Mouse (Mus musculus): ENCODE measurements around the gene Cacna2d2.

Gene Cacna2d2

DNA sequence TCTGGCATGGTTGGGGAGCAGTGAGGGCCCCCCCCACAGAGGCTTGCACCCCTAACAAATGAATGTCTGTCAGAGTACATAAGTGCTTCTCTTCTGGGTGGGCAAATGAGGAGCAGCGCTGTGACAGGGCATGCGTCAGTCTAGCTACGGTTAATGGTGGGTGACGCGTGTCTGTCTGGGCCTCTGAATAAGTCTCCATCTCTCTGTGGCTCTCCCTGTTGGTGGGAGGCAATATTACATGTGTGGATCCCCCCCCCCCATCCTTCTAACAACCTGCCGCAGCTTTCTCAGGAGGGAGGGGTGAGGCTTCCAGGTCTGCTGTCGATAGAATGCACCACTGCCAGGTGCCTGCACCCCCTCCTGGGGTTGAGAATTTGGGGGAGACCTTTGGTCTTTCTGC, 3.7 kb downstream of the Cacna2d2 start:
- DNase-seq (ENCODE audit: low spot score): no peak

DNA sequence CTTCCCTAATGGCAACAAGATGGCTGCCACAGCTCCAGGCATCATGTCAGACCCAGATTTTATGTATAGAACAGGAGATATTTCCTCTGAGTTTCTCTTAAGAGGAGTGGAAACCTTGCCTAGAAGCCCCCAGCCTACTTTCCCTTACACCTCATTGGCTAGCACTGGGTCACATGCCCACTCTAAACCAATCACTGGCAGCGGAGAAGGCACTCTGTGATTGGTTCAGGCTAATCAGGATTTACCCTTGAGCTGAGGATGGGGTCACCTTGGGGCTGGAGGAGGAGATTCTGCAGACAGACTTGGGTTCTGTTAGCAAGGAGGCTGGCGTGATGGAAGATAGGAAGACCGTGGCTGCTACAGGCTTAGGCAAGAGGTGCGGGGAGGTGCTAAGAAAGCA, 10.0 kb downstream of the Cacna2d2 start:
- DNase-seq (ENCODE audit: low spot score): no peak

DNA sequence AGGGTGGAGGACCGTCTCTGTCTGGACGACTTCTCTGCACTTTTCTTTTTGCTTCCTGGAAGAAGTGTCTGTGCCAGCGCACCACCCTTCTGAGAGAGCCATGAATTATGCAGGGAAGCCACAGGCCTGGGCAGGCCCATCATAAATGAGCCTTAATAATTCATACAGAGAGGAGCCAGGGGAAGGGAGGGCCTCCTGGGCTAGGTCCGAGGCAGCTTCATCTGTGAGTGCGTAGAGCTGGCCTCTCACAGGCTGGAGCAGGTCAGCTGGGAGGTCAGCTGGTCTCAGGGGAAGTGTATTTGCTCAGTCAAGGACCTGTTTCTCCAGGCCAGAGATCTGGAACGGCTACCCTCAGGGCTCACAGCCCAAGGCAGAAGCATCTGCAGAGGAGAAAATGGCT, 17.7 kb downstream of the Cacna2d2 start:
- no peak for DNase-seq (ENCODE audit: low spot score)

DNA sequence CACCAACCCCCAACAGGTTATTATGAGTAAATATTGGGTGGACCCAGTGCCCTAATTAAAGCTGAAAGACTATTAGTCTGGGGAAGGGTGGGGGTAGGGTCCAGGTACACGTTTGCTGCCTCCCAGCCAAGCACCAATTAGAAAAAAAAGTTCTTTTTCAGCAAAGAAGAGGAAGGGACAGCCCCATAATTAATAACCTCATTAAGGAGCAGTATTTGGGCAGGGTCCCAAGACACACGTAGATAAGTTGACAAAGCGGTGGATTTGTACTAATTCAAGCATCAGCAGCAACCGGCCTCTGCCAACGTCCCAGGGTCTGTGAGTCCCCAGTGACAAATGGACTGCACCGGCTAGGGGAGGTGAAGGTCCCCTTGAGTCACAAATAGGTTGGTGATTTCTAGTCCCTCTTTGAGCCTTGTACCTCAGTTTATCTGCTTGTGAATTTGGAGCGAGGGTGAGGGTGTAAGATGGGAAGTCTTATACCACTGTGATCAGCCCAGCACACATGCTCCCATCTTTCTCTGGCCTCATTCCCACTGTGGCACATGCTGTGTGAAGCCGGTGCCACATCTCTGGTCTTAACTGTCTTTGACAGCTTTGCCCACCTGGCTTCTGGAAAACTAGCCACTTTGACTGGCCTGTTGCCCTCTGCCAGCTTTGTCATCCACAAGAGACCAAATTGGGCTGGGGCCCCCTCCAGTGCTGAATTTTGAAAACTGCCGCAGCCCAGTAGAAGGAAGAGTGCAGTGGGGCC, 20.3 kb downstream of the Cacna2d2 start:
- no peak for DNase-seq (ENCODE audit: low spot score)

DNA sequence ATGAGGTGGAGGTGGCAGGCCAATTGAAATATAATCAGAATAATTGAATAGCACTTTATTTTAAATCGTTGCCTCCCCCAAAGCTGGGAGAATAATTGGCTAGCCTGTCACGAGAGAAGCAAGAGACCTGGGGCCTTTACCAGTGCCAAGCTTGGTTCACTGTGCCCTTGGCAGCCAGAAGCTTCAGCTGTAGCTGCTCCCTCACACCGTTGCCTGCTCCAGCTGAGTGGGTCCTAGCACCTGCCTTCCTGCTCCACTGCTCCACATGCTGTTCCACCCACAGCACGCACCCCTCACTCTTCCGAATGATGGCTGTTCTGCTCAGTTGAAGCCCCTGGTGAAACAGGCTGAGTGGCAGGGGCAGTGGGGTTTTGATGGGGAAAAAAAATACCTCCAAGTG, 21.5 kb downstream of the Cacna2d2 start:
- DNase-seq (ENCODE audit: low spot score): no peak

DNA sequence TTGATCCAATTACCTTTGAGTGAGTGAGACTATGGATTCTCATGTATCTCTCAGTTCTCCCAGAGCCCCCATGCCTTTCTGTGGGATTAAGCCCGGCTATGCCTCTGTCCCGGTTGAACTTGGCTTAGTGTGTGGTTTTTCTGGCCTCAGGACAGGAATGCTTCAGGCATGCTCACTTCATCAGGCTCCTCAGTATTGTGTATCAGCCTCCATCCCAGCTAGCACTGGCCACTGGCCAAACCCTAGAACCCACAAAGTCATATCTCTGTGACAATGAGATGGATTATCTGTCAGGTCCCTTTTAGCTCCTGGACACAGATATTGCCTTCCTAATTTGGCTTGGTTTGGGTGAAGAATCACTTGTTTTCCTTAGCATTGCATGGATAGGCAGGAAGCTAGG, 23.5 kb downstream of the Cacna2d2 start:
- no peak for DNase-seq (ENCODE audit: low spot score)

DNA sequence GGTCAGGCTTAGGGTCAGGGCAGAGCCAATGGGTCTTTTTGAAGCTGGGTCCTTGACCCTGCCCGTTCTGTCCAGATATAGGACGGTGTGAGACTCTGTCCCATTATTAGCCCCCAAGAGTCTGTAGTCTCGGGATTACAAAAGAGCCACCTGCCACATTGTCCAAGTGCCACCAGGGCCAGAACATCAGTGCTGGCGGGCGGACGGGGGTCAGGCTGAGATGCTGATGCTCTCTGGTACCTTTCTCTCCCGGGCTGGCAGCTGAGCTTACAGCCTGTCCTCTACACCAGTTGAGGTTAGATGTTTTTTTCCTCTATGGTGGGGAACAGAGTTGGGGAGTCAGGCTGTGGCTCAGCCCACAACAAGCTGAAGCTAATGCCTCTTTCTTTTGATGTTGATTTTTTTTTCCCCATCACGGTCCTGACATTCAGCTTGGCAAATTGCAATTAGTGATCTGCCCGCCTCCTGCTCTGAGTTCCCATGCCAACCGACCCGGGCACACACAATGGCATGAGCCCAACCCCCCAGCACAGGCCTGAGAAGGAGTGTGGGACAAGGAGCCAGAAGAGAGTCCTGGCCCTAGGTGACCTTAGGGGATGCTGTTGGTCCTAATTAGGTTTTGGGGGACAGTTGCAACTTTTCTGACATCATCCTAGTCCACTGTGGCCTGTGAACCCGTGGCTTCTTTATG, 25.2 kb downstream of the Cacna2d2 start:
- no peak for DNase-seq (ENCODE audit: low spot score)

DNA sequence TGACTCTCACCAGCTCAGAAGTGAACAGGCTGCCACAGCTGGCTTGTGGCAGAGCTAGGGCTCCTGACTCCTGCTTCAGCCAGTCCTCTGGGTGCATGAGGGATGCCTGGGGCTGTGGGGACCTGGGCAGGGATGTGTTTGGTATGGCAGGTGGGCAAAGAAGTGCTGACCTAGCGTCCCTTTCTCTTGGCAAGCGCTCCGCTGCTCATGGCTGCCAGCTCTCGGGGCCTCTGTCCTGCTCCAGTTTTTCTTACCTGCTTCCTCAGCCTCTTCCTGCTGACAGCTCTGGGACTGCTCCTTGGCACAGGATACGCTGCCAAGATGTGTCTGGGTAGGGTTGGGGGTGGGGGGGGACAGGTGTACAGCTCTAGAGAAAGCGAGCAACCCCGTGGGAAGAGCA, 28.5 kb downstream of the Cacna2d2 start:
- no peak for DNase-seq (ENCODE audit: low spot score)

DNA sequence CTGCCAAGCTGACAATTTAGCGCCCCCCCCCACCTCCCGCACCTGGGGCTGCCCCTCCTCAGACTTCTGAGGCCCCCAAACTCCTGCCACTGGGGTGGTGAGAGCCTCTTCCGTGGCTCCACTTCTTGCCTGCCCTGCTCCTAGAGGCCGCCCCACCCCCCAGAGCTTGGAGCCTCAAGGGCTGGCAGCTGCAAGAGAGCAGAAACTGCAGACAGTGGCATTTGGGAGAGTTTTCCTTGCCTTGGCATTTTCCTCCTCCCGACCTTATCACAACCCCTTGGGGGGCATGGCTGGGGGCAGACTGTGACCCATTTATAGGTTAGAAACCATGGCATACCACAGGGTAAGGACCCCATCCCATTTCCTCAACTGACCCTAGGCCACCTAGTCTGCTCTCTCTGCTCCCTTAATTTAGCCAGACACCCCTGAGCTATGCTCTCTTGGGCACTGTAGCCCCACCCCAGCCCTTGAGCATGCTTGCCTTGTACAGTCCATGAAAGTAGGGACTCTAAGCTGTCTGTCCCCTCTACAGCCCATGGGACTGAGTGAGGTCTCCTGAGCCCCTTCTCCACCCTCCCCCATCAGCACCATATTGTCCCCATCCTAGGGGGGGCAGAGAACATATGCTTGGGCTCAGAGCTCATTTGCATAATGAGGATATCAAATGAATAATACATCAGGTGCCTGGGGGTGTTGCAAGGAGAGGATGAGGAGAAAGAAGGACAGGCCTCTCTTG, 29.2 kb downstream of the Cacna2d2 start:
- no peak for DNase-seq (ENCODE audit: low spot score)

DNA sequence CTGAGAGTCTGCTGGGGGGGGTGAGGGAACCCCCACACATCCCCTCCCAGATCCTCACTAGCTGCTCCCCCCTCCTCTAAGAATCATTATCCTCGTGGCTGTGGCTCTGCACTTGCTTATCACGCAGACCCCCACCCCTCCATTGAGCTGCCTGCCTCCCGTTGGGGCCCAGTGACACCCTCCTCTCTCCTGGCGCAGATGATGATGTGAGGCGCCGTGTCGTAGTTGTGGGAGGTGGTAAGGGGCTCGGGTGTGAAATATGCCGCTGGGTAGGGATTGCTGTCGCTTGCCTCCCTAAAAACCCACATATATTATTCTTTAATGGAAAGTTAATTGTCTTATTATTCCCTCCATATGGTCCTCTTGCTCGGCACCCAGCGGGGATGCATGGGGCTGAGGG, 31.0 kb downstream of the Cacna2d2 start:
- no peak for DNase-seq (ENCODE audit: low spot score)

DNA sequence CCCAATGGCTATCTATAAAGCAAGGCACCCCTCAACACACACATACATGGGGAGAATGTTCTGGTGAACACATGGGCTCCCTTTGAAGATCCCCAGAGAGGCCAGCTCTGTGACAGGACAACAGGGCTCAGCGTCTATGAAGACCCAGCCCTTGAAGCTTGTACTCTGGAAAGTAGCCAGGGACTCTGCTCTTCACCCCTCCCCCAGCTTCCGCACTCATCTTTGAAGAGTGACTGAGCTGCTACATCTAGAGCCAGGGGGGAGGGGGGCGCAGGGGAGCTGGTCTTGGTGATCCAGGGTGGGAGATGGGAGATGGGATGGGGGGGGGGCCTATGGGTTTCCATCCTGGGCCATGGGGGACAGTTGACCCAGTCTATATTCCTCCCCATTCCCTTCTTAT, 33.1 kb downstream of the Cacna2d2 start:
- no peak for DNase-seq (ENCODE audit: low spot score)

DNA sequence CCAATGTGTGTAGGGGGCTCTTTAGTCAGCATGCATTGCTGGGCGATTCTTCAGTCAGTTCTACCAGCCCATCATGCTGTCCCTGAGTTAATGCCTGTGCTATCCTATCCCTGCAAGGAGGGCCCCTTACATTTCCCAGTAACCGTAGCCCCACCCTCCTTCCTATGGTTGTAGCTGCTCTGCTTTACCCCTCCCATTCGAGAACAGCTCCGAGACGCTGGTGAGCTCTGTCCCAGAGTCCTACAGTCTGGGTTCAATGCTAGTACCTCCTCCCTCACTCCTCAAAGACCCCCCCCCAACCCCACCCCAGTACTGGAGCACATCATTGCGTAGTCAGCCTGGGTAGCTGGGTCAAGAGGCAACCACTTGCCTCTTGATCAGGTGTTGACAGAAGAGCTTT, 35.4 kb downstream of the Cacna2d2 start:
- DNase-seq (ENCODE audit: low spot score): no peak

DNA sequence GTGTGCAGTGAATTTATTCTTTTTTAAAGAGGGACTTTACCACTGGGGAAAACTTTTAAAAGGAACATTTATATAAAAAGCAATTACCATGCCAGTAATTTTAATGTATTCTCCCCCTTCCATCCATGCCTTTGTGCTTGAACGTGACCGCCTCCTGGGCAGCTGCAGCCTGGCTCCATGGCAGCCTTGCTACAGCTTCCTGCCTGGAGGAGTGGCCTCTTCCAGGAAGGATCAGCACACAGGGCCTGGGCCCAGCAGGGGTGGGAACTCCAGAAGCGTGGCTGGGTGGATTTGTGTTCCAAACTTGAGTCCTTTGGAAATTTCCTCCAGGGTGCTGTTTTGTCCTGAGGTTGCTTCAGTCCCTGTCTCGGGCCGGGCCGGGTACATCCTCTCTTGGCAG, 35.9 kb downstream of the Cacna2d2 start:
- no peak for DNase-seq (ENCODE audit: low spot score)

DNA sequence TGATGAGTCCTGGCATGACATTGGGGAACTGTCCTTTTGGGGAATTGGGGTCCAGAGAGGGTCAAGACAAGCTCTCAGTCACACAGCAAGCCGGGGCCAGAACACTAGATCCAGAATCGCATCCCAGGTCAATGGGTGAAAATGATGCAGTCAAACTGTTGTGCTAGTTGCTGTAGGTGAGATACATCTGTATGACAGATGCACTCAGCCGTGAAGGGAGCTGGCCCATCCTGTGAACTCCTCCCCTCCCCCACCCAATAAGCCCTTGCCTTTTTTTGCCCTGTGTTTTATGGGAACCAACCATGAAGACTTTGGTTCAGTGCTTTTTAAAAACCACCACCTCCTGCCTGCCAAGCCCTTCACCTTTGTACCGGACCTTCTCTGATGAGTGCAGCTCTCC, 43.5 kb downstream of the Cacna2d2 start:
- DNase-seq (ENCODE audit: low spot score): no peak

DNA sequence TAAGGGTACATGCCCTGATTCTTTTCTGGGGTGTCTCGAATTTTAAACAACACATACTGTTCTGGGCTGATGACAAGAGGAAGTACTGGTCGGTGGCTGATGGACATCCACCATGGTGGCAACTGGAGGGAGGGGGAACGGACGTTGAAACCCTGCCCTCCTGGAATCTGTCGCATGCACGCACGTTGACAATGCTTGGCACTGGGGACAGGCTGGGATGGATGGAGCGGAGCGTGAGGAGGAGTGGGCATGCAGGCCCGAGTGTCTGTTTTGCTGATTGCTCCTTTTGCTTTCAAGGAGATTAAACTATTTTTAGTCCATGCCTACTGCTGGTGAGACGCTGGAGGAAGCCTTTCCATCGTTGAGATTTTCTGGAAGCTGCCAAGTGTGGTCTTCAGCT, 43.9 kb downstream of the Cacna2d2 start:
- no peak for DNase-seq (ENCODE audit: low spot score)

DNA sequence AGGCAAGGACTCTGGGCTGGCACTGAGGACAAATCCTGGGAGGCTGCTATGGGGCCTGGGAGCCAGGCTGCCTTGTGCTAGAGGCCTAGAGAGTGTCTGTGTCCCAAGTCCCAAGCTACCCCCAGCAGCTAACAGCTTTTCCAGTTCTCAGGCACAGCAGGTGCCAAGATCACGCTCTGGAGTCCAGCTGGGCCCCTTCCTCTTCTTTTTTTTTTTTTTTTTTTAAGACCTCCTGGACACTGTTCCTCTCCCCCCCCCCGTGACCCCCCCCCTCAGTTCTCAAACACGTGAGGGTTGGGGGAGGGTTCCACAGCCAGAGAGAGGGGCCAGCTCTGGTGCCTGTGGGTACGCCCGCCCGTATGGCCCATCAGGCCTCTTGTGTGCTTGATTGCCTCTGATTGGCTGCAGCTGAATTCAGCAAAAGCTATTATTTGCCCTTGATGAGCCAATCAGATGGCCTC, 45.6 kb downstream of the Cacna2d2 start:
- no peak for DNase-seq (ENCODE audit: low spot score)

DNA sequence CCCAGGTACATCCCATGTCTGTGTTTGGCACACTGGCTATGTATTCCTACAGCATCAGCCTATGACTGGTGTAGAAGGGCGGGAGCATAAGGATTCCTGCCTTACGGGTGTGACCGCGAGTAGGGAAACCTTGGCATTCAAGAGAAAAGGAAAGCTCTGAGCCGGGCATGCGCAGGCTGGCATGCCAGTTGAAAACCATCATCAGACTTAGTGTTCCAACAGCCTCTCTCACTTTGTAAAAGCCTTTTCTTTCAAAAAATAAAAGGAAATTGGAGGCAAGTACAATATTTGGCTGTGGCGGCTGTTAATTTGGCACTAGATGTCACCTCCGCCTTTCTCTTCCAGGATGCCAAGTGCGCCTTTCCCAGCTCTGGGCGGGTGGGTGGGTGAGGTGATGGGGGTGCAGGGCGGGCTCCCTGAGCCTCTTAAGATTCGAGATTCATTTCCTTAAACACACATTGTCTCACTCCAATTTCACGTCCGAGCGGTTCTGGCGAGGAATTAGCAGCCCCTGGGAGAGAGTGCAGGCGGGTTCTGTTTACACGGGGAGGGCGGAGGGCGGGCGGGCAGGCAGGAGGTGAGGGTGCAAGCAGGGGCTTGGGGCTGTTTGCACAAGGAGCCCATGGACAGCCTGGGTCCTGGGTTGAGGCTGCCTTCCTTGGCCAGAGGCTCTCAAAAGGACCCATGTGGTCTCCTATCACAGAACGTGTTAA, 49.5 kb downstream of the Cacna2d2 start:
- no peak for DNase-seq (ENCODE audit: low spot score)

DNA sequence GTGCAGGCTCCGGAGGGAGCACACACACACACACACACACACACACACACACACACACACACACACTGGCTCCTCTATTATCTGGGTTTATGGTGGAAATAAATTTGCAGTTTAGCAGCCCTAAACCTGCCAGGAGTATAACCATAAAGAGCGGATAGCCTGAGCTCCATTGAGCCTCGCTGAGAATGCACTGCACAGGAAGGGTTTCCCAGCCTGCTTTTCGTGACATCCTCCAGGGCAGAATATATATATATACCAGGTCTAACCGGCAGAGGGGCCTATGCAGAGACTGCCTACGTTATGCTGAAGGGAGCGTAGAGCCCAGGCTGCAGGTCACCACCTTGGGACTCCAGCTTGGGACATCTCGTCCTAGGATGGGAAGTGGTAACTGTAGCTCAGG, 52.0 kb downstream of the Cacna2d2 start:
- DNase-seq (ENCODE audit: low spot score): no peak

DNA sequence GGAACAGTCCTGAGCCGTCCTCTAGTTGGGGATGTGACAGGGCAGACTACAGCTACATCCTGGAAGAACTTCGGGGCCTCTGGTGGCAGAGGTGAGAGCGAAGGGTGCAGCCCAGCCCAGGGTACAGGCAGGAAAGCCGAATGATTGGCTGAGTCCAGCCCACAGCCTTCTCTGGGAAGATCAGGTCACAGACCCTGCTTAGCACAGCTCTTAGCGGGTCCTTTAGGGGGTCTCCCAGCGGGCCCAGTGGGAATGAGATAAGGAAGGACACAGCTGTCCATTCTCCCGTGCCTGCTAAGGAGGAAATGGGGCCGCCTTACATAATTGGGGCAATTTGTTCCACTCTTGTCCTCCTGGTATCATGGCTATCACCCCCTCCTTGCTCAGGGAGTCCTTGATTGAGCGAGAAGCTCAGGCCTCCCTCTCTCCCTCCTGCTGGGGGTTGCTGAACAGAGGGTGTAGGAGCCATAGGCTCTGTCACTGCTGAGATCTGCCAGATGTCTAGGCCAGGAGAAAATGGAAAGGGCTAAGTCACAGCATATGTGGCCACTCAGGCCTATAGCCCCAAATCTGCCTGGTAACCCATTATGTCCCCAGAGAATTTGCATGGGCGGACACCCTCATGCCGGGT, 52.6 kb downstream of the Cacna2d2 start:
- no peak for DNase-seq (ENCODE audit: low spot score)

DNA sequence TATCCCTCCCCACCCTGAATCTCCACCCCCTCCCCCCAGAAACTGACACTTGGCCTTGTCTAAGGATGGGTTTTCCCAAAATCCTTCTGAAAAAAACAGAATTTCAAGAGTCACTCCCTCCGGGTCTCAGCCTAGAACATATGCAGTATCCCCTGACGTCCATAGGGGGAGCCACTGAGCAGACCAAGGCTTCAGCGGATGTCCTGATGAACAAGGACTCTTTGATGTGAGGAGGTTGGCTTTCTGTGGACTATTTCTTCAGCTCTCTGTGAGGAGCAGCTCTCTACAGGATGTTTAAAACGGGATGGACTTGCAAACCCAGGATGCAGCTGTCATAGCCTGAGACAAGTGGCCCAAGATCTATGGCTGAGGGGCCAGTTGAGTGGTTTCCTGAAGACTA, 53.1 kb downstream of the Cacna2d2 start:
- DNase-seq (ENCODE audit: low spot score): no peak

DNA sequence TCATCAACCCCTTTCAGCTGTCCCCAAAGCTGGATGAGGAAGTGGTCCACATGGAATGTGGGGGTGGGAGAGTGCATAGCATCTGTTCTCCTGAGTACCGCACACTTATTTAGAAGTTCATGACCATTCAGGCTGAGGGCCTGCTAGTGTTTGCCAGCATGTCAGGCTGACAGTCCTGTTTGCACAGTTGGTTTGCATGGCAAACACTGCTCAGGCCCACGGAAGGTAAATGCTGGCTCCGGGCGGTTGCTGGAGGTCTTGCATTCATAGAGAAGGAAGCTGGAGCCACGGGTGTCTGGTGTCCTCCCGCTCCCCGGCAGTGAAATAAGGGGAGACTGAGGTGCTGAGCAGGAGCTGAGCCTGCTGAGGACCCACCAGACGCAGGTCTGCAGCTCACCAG, 53.7 kb downstream of the Cacna2d2 start:
- no peak for DNase-seq (ENCODE audit: low spot score)

DNA sequence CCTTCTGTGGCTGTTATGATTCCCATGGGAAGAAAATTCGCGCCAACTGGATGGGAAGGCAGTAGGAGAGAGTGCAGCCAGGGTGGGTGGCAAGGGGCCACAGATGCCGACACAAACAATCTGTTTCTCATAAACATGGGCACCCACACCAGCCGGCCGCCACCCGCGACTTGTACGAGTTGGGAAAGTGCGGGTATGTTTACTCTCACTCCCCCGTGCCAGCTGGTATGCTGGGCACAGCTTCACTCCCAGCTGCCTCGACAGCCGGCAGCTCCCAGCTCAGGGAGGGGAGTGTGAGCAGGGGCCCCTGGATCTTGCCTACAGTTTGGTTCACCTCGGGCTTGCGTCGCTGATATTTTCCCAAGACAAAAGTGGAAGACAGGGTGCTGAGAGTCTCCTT, 57.3 kb downstream of the Cacna2d2 start:
- DNase-seq (ENCODE audit: low spot score): no peak
